Mouse (Mus musculus) CD8-positive naive resting alpha-beta T cell, adult 2 months (primary cell): ENCODE data around the gene Tmem221.

Source experiments
- DNase-seq, 2 experiments: peaks; one replicate each; pipeline ENCODE4 v3.0.0; 2022; ENCODE audit warnings: low read depth in 2 of 2, low spot score in 2 of 2

The Tmem221 gene

DNA sequence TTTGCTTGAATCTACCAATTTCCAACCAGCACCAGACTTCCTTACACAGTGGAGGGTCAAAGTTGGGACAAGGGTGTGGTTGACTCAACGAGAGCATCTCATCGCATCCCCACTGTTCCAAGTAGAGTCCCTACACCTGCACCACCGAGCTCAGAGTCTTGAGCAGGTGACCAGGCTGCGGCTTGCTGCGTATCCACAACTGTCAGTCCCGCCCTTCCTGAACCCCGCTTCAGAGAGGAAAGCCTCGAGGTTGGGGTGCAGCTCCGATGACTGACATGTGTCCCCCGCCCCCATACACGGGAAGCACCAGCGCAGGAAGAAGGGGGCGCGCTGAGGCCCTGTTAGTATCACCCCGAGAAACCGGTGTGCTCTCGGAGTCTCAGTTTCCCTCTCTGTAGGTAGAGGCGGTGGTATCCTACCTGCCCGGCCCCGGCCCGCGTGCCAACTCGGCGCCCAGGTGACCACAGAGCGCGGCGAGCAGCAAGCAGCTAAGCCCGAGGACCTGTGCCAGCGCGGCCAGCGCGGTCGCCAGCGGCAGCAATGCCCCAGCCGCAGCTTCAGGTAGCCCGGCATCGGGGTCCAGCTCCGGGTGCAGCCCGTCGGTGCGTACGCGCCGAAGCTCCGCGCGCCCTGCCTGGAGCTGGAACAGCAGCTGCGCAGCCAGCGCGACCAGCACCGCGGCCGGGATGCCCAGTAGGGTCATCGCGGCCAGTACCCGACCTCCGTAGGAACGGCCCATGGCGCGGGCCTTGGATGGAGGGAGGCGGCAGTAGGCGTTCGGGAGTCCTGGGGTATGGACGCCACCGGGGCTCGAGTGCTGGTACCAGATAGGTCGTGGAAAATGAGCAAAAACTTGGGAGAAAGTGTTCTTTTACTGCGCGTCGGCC lies at the start of gene Tmem221:
Gene Tmem221 (minus strand): TSS at position 801 of the 887 bp plus-strand sequence.
- peak in 1 of 2 experiments; percentile 23 for DNase-seq

DNA sequence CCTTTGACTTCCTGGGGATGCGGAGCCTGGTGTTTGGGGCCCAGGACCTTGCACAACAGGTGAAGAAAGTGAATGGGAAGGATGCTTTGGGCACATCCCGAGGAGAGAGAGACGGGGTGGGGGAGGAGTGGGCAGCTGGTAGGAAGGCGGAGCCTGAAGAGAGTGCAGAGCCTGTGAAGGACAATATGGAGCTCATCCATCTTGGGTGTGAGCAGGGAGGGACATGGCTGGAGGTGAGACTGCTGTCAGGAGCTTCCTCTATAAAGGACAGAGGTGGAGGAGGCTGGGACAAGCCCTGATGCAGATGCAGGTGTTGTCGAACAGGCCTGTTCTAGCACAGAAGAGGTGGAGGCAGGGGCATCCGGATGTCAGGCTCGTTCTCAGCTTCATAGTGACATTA lies 45.4 kb upstream of the Tmem221 start:
- DNase-seq = no peak

DNA sequence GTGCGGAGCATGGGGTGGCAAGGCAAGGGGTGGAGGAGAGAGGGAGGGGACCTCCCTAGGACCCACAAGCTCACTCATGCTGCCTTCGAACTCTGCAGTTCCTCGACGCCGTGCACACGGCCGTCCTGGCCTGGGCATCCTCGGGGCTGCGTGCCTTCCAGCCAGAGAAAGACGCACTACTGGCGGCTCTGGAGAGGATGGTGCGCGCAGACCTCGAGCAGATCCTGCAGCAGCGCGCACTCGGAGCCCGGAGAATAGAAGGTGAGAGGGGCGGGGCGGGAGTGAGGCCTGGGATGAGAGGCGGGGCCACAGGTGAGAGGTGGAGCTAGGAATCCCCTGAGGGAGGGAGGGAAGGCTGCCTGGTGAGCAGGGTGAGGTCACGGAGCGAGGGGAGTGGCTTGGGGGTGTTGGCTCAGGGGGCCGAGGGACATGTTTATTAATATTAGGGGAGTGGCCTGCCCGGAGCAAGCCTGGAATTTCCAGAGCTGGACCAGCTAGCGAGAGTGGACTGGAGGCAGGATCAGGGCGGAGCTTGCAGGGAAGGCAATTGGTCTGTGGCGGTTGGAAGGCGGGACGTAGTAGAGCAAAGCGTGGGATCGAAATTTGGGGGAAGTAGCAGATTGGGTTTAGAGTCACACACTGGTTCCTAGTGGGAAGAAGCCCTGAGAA lies 44.1 kb upstream of the Tmem221 start:
- no peak for DNase-seq

- no peak for DNase-seq
These were observed 43.4 kb upstream of the Tmem221 start for GRCm38 (mm10) chr8:71601939-71602665.

DNA sequence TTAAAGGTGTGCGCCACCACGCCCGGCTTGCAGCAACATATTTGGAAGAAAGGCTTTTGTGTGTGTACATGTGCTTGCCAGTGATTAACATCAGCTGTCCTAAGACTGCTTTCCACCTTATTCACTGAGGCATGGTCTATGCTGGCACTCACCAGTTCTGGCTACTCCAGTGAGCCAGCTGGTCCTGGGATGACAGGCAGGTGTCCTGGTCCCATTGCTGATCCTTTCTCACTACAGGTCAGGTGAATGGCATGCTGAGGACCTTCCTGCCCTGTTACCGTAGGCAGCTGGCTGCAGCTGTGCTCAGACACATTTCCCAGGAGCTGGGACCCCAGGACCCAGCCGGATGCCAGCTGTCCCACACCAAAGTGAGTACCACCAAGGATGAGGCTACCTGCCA lies 40.2 kb upstream of the Tmem221 start:
- DNase-seq = no peak

DNA sequence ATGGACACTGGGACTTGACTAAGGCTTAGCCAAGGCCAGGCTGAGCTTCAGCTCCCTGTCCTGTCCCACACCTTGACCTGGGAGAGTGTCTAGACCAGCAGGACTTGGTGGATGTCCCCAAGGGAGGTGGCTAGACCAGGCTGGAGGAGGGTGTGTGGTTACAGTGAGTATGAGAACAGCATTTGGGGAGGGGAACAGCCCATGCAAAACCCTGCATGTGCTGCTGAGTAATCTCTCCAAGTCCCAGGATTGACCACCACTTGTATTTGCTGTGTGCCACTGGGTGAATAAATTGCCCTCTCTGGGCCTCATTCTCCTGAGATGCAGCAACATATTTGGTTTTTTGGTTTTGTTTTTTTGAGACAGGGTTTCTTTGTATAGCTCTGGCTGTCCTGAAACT lies 39.7 kb upstream of the Tmem221 start:
- no peak for DNase-seq

- no peak for DNase-seq
These were observed 38.8 kb upstream of the Tmem221 start, which contains the start of gene Fam129c for GRCm38 (mm10) chr8:71597451-71597850. TSS of gene Fam129c (plus strand) at chr8:71597648.

DNA sequence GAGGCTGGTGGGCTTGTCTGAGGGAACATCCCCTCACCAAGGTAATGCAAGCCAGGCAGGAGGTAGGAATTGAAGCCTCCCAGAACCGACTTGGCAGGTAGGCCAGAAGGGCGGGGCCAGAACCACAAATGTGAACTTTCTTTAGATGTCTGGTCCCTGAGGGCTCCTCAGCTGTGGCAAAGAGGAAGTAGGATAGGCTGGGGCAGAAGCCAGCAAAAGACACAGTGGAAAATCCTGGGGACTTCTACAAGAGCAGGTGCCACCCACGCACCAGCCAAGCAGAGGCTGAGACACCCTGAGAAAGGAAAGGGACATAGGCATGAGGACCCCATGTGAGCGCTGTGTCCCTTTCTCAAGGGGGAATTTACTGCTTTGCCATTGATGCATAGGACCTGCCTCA lies 38.1 kb upstream of the Tmem221 start:
- no peak for DNase-seq

- DNase-seq = no peak
These were observed 37.7 kb upstream of the Tmem221 start for GRCm38 (mm10) chr8:71596384-71596783.

- DNase-seq = peak; percentile 90
These were observed 37.2 kb upstream of the Tmem221 start for GRCm38 (mm10) chr8:71595862-71596261.

GRCm38 (mm10) chr8:71594324-71594722 lies 35.7 kb upstream of the Tmem221 start:
- DNase-seq = no peak

DNA sequence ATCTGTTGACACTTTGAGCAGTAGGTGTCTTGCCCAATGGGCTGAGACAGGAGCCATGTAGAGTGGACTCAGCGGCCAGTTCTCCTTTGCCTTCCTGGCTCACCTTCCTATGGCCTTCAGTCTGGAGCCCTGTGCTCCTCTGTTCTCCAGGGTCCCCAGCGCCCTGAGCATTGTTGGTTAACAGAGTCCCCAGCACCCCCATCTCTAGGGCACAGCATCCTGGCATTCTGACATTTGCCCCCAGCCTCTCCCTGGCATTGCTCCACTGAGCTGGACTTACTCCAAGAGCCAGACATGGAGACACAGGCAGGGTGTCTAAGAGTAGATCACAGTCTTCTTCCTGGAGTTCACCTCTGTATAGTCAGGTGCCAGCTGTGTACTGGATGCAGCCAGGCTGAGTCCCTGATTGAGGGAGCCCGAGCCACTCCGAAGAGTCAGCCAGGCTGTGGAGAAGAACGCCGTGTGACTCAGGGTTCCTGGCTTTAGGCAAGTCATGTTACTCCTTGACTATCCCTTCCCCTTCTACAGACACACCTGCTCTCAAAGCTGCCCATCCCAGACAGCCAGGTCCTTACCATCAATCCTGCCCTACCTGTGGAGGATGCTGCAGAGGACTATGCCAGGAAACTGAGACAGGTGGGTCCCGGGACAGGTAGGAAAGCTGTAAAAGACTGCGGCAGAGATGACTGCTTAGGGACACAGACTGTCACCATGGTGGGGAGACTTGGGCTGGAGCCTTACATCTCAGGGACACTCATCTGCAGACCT lies 35.1 kb upstream of the Tmem221 start:
- DNase-seq = no peak

DNA sequence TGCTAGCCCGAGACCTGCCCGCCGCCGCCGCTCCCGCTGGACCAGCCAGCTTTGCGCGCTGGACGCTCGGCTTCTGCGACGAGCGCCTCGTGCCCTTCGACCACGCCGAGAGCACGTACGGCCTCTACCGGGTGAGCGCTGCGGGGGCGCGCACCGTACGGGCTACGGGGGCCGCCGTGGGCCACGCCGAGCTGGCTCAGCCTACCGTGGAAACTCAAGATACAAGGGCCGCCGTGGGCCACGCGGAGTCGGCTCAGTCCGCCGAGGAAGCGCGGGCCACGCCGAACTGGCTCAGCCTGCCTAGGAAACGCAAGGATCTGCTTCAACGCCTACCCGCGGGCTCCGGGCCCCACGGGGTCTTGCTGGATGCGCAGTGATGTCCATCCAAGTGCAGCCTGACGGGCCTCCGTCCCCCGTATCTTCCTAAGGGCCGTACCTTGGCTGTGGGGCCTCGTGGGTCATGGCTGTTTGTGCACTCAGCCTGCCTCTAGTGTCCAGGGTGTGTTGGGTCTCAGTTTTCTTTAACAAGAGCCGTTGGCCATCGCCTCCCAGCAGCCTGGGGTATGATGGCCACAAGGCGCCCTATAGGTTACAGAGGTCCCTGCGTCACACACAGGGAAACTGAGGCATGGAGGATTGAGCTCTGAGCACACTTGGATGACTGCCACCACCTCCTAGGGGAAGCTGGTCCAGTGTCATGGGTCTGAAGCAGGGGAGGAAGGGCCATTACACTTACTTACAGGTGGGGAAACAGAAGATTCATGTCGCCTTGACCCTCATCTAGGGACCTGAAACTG lies 33.9 kb upstream of the Tmem221 start:
- peak; percentile 42 to 46 for DNase-seq

DNA sequence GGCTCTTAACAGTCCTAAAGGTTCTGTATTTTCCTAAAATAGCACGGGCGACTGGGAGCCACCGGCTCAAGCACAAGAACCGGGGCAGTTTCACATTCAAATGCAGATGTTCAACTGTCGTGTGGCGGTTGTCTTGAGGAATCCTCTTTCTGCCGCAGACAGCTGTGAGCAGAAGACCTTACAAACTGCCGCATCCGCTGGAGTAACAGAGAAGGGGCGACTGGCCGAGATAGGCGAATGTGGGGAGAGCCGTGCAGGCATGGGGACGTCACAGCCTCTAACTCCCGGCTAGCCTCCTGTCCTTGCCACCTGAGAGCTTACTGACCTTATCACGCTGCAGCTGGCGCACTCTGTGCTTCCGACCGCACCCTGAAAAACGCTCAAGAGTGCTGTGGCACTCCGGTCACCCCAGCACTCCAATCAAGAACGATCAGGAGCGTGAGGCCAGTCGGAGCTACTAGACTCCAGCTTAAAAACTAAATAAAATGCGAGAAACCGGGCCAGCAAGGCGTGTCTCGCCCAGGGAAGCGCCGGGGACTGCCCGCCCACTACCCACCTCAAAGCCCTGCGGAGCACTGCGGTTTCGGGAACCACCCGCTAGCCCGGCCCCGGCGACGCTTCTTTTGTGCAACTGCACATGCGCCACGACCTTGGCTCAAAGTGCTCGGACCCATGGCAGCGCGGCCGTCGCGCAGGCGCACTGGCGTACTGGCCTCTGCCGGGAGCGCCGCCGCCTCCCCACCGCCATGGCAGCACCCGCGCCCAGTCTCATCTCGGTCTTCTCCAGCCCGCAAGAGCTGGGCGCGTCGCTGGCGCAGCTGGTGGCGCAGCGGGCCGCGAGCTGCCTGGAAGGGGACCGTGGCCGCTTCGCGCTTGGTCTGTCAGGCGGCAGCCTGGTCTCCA lies 33.1 kb upstream of the Tmem221 start, which contains the start of gene Pgls:
Gene Pgls (plus strand): TSS at position 706 of the 903 bp plus-strand sequence.
- DNase-seq = peak; percentile 60 to 75

DNA sequence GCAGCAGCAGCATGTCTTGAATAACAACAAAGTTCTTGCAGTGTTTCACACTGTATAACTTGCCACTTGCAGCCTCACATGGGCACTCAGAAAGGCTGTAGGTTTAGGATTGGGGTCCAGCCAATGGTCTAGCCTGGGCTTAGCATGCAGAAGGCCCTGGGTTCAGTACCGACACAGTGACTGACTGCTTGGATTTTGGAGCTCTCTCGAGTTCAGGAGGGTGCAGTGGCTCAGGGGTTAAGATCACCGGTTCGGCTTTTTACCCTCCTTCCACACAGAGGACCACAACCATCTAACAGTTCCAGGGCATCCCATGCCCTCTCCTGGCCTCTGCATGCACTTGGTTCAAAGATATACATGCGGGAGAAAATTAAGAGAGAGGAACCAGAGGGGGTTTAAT lies 32.3 kb upstream of the Tmem221 start:
- DNase-seq = no peak

GRCm38 (mm10) chr8:71588762-71589161 lies 30.1 kb upstream of the Tmem221 start:
- DNase-seq = no peak

DNA sequence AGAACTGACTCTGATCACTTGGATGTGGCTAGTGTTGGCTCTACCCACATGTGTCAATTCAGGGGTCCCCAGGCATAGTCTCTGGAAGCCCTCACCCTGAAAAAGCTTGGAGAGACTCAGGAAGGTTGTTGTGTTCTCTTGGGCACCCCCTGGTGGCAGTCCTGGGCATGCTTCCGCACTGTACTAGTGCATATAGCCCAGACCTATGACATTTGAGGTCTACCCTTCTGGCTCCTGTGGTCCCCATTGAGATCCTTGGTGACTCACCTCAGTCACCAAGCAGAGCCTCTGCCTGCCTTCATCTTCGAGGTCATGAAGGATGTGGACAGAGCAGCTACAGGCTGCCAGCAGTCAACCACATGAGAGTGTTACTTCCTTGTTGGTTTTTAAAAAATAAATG lies 28.2 kb upstream of the Tmem221 start:
- peak in 1 of 2 experiments; percentile 43 for DNase-seq

- DNase-seq = no peak
These were observed 21.5 kb upstream of the Tmem221 start for GRCm38 (mm10) chr8:71580201-71580600.

DNA sequence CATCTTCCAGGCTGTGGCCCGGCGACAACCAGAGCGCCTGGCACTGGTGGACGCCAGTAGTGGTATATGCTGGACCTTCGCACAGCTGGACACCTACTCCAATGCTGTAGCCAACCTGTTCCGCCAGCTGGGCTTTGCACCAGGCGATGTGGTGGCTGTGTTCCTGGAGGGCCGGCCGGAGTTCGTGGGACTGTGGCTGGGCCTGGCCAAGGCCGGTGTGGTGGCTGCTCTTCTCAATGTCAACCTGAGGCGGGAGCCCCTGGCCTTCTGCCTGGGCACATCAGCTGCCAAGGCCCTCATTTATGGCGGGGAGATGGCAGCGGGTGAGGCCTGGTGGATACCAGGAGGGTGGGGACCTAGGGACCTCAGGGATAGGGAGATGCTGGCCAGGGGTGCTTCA lies 20.8 kb upstream of the Tmem221 start:
- DNase-seq = no peak
